Mouse (Mus musculus) 3T3-L1 (cell line): ENCODE measurements around the gene Sgo2a.
"Not testable (repeated sequence)": the region's sequence is repeated elsewhere in the genome, so short reads cannot be mapped to it uniquely, and the experiment has no call there.

Experiments used
- DNase-seq: peaks from one replicate; pipeline ENCODE4 v3.0.0-alpha.2; 2015; ENCODE audit warnings: low read depth, low spot score

Sgo2a gene

DNA sequence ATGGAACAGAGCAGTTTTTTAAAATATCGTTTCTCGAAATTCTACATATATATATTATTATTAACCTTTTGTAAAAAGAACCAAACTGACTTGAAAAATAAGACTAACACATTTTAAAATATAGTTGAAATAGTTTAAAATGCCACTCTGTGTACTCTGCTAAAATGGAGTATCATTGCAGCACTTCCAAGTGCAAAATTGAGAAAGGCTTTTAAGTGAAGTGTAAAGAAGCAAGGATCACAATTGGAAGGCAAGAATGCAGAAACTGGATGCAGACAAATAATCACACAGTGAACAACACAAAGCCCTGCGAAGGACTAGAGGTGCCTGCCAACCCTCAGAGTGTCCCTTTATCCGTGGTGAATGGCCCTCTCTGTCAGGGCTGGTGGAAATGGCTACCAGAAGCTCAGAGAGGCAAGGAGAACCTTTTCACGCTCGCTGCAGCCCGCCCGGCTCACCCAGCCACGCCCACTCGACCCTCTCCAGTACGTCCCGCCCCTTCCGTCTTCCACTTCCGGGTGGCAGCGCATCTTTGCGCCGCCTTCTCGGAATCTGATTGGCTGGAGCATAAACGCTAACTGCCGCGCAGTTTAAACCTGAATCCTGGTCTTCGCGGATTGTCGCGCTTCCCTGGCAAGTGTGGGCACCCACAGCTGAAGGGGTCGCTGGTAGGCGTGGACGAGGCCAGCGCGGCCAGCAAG lies at the start of gene Sgo2a:
Sgo2a (plus strand) TSS at position 540 of the 701 bp plus-strand sequence.
- DNase-seq: peak; percentile 94

DNA sequence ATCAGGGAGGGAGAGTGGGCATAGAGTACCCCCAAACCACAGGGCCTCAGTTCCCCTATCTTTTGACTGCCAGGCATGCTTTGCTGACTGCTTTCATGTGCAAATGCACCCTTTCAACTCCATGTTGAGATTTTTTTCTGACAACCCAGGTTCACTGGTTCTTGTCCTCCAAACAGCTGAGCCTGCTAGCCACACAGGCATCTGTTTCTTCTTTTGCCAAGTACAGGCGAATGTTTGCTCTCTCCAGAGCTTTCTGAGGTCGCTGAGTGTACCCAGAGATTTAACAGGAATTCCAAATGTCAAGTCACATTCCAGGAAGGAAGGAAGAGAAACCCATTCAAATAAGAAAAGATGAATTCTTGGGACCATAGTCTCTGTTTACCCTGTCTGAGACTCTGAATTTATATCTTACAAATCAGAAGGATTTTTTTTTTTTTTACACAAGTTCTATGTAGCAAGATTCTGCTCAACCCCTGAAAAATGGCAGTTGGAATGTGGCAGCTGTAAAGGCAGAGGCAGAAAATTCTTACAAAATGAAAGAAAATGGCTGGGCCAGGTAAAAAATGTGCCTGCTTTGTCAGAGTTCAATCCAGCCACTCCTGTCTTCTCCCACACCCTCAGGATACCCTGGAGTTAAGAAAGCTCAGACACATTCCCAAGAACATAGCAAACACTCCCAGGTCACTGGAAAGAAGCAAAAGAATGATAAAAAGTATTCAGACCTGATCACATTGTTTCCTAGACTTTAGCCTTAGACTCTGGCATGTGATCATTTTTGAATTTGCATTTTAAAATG lies 48.0 kb upstream of the Sgo2a start:
- DNase-seq: no peak

DNA sequence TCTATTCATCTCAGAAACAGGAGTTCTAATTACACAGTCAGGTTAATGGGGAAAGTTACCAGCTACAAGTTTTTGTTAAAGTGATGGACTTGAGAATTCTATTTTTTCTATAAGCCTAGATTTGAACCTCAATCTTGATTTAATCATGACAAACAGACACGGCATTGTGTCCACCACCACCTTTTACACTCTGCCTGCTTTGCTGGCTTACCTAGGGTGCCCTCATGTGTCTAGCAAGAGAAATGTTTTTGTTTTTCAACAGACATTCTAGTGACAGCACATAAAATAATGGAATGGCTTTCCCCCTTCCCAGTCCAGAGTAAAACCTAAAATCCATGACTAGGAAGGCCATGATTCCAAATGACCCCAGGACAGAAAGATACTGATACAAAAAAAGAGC lies 46.6 kb upstream of the Sgo2a start:
- DNase-seq: peak; percentile 42

DNA sequence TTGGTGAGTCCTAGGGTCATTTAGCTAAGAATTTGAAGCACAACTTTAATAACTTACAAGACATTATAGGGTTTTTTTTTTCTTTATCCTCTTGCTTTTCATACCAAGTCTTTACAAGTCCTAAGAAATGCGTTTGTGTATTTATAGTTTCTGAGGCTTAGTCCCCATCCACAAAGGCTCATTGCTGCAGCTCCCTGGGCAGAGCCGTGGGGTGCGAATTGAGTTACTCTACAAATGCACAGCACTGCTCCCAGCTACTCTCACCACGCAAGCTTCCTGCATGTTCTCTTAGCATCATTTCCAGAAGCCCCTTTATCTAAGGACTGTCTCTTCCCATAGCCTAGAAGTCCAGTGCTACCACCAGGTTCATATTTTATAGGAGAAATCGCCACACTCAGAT lies 46.1 kb upstream of the Sgo2a start:
- DNase-seq: no peak

DNA sequence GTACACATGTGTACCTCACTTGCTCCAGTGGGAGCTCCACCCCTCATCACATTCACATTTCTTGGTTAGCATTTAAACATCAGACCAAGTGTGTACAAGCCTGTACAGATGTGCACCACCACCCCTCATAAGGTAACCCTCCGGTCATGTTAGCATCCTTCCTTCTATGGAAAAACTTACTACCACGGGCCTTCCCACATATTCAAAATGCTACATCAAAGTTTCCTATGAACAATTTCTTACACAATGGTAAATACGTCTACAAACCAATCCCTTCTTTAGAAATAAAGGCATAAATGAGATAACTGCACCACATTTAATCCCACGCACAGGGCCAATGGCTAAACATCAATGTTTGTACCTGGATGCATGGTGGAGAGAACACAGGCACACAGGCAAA lies 43.3 kb upstream of the Sgo2a start:
- DNase-seq: no peak

DNA sequence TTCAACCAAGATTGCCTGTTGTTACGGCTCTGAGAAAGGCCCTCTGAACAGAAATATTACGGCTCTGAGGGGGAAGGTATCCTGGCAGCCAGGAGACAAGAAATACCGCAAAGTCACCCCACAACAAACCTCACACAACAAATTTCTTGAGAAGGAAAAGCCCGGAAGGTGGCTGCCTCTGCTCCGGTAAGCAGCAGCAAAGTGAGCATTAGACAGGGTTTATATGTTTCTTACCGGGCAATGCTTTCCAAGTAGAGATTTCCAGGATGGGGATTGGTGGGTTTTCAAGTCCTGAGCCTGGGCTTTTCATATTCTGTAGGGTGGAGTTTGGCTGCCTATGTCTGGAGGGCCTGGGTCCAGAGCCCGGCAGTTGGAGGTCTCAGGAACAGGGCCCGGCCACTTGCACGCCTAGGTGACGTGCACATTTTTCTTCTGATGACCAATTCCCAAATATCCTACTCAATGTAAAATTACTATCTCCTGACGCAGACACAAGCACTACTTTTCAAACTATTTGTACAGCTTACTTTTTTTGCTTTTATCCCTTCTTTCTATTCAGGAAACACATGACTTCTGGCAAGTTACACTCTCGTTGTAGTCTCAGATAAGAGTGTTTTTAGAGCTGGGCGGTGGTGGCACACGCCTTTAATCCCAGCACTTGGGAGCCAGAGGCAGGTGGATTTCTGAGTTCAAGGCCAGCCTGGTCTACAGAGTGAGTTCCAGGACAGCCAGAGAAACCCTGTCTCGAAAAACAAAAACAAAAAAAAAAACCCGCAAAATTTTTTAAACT lies 42.0 kb upstream of the Sgo2a start:
- DNase-seq: no peak

DNA sequence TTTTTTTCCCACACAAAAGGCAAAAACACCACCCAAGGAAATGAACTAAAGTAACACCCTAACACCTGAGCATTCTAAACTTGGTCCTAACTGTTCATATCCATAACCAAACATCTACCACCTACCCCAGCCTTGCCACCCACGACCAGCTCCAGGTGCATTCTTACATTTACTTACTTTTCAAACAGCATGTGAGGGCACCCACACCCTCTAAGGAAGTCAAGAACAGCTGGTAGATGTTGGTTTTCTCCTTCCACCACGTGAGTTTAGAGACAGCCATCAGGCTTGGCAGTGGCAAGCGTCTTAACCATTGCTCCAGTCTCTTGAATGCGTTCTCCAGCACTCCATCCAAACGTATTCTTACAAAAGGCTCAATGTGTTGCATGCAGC lies 41.4 kb upstream of the Sgo2a start:
- DNase-seq: no peak

DNA sequence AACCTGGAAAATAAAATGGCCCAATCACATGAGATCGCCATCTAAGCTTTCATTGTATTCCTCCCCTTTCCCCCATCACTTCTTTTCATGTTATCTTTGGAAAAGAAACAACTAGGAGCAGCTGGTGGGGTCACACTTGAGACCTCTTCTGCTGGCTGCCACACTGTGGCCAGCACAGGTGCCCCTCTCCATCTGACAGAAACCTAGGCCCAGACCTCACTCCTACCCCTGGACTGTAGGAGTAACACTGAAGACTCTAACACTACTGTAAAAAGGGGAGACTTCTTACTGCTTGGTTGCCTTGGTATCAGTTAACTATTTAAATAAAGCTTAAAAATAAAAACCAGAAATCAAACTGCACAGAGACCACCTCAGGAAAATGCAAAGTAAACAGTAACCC lies 40.0 kb upstream of the Sgo2a start:
- DNase-seq: no peak

DNA sequence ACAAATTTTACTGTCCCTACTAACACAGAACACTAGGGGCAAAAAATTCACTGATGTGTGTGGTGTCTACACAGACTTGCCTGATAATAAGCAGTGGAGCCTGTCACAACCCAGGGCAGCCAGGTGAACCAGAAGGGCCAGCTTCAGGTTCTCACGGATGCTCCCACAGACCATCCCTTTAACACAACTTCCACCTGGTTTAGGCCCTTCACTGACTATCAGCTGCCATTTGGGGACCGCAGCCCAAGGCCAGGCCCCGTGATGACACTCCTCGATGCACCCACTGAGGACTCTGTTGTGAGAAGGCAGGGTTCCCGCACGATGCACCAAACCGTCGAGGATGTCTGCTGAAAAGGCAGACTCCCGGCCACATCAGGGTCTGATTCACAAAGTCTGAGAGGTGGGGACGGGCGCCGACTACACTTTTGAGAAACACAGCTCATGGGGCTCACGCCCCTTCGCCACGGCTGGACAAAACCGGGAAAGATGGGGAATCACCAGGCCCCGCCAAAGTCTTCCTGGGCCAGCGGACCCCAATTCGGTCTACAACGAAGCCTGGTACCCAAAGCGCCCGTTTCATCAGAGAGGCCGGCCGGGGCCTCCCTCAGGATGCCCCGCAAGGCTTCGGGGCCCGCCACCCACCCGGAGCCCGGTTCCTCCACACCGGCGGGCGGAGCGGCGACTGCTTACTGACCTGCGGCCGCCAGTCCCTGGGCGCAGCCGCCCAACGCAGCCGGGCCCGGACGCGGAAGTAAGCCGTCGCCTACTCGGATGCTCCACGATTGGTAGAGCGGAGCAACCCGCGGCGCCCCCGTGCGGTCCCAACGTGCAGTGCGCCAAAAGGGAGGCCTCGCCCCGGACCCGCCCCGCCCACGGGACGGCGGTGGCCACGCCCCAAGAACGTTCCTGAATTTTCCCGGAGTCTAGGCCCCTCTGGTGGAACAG lies 26.2 kb upstream of the Sgo2a start:
- DNase-seq: peak; percentile 92

DNA sequence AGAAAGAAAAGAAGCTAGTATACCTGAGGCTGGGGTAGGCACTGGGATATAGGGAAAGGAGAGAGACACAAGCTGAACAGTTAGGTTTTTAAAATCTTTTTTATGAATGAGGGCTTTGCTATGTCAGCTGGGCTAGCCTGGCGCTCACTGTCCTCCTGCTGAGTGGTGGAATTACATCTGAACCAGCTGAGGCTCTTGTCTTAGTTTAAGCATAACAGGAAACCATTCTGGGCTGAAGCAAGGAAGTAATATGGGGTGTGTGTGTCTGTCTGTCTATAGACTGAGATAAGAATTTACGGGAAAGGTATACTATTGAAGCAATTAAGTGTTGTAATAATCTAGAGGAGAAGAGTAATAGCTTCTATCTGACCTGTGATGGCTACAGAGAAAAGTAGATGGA lies 24.2 kb upstream of the Sgo2a start:
- no peak for DNase-seq

DNA sequence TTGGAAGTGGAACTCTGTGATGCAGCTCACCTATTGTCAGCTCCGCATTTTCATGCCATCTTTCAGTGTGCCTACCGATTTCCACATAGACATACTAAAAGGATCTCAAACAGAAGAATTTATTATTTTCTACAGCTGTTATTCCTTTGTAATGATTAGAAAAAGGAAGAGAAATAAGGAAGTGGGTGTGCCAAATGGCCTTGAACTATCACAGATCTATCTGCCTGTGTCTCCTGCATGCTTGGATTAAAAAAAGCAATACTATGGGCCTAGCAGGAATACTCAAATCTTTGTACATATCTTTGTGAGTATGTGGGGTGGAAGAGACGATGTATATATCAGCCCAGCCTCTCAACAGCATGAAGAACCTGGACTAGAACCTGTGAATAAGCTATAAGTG lies 18.9 kb upstream of the Sgo2a start:
- no peak for DNase-seq

DNA sequence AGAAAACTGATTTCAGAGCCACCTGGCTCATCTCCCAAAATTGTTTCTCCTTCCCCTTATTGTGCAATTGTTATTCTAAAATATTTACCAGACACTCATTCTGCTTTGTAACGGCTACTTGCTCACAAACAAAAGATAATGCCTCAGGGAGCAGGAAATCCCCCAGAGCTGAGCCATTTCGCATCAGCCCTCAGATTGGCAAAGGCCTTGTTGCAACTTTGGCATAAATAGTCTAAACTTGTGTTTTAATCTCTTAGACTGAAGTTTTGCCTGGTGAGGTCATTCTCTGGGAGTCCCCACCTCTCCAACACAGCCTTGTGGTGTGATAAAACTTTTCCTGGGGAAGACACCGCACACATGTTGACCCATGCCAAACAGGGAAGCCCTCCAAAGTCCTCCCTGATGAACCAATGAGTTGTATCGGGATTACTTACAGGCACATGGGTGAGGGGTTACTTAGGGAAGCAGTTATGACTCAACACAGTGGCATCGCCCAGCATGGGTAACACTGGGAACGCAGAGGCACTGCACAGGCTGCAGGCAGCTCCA lies 6.6 kb upstream of the Sgo2a start:
- DNase-seq: peak; percentile 86

DNA sequence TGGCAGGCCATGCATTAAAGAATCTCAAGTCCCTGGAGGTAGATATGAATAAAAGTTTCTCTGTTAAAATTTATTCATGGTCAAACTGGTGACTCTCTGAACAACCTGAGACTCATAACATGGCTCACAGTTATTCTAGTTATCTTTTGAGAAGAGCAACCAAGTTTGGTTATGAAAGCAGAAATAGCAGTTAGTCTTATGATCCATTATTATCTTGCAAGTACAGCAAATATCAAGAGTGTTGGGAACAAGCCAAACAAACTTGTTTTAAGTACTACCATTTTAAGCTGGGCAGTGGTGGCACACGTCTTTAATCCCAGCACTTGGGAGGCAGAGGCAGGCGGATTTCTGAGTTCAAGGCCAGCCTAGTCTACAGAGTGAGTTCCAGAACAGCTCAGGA lies 4.5 kb upstream of the Sgo2a start:
- DNase-seq: no peak

DNA sequence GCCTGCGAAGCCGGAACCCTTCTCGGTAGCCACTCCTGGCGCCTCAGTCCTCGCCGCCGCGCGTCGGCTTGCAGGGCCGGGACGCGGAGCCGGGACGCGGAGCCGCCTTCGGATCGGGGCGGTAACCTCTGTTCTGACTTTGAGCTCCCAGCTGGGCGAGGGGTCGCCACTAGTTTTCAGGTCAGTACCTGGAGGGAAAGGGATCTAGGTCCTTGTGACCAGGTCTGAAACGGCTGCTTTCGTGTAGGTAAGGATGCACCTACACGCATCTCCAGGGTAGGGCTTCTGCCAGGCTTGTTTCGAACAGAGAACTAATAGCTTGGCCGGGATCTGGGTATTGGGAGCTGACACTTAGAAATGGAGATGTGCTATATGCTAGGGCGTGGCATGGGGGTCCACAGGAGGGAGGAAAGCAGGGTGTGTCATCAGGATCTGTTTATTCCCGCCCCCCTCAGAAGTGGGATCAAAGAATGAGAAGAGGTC lies 403 bp downstream of the Sgo2a start:
- no peak for DNase-seq

DNA sequence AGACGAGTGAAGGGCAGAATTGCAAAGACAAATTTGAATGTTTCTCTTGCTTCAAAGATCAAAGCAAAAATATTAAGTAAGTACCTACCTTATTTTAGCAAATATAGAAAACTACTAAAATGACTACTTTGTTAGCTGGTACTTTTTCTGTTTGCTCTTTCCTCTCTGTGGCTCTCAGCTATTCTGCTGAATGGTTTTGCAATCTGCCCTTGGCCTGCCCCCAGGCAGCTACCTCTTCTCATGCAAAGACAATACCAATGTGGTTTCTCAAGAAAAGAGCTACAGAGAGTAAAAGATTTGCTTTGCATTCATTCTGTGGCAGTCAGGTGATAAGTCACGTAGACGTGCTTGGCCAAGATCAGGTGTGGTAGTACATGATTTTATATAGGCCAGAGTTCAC lies 2.4 kb downstream of the Sgo2a start:
- peak; percentile 15 for DNase-seq

DNA sequence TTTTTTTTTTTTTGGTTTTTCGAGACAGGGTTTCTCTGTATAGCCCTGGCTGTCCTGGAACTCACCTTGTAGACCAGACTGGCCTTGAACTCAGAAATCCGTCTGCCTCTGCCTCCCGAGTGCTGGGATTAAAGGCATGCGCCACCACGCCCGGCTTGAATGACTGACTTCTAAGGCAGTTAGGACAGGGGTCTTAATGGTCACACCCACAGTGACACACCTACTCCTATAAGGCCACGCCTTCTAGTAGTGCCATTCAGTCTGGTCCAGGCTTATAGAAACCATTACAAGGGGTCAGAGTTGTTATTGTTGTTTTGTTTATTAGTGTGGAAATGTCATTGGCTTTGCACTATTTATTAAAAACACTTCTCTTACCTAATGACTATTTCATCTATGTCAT lies 10.6 kb downstream of the Sgo2a start:
- not testable (repeated sequence) for DNase-seq

DNA sequence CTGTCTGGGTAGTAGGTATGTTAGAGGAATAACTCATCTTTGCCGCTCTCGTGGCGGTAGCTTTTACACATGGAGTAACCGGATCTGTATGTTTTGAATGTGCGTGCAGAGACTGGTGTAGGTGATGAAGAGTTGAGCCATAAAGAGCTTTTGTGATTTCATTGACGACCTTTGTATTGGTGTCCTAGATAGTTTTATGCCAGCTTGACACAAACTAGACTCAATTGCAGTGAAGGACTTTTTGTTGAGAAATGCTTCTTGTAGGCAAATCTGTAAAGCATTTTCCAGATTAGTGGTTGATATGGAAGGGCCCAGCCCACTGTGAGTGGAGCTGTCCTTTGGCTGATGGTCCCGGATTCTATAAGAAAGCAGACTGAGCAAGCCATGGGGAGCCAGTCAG lies 23.1 kb downstream of the Sgo2a start, which contains the start of gene Kctd18:
Kctd18 (minus strand) TSS at position 101 of the 400 bp plus-strand sequence.
- DNase-seq: no peak

DNA sequence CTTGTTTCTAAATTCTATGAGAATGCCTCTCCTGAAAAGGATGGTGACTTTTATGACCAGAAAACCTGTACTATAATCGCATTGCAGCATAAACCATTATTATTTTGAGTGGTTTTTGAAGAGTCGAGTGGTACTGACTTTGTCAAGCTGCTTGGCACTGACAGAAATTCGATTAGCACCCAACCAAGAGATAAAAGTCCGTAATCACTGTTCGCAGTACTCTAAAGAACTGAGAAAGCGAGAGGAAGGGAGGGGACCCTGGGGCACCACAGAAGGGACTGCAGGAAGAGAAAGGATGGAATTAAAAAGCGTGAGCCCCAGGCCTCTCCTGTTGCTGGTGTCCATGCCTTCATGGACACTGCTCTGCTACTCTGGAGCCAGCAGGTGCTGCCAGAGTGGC lies 31.9 kb downstream of the Sgo2a start:
- DNase-seq: no peak

DNA sequence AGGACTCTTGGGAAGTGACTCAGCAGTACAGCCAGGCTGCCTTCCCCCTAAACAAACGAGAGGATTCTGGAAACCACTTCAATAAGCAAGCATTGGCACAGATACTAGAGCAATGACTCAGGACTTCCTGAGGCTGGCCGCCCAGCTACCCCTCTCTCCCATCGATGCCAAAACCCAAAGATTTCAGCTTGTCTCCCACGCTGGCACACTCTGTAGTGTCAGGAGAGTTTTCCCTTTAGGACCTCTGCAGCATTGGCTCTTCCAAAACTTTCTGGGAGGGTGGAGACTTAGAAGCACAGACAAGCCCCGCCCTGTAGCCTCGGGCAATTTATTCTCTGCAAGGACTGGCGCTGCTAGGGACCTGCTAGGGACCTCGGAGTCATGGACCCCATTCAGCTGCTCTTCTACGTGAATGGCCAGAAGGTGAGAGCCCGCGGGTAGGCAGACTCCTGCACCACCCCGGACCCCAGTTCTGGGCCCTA lies 33.9 kb downstream of the Sgo2a start, which contains the start of gene Aox1:
Aox1 (plus strand) TSS at position 296 of the 482 bp plus-strand sequence.
- peak; percentile 99 for DNase-seq

DNA sequence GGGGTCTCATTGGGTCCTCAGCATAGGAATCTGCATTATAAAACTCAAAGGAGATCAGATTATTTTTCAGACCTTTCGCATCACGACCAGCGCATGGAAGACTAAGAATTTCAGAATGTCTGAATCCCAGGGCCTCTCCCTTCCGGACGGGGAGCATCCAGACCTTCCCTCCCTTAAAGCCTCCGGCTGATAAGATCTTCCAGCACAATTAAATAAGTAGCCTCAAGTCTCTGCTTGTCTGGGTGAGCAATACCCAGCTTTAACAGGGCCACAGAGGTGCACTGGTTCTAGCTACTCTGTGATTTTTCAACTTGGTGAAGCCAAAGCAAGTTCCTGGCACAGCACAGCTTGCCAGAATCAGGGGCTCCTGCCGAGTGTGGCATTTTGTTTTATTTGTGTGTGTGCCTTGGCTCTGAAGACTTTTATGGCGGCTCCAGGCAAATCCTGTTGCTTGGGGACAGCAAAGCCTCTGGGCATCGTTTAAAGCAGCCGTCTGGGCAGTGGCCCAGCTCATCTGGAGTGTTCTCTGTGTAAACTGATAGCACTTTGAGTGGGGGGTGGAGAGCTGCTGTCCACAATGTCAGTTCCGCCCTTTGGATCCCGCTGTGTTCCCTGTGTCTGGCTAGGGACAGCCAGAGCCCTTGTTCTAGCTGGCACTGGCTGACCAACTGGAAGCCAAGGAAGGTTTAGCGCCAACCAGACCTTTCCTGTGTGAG lies 34.5 kb downstream of the Sgo2a start:
- DNase-seq: peak; percentile 89
